Mouse (Mus musculus): ENCODE data around the gene Rrp9.

GRCm38 (mm10) chr9:106462430-106462800 is 13.3 kb upstream of the Rrp9 start:
- TF ChIP-seq POLR2A (IDR thresholded peaks at IDR 0.05; ENCODE audit: low read depth, low read length) (no peak), POLR2AphosphoS2 (IDR thresholded peaks at IDR 0.05; ENCODE audit: low read depth, low read length) (no peak), CTCF (conservative IDR thresholded peaks at IDR 0.05 in 1 of 2, IDR thresholded peaks at IDR 0.05 in 1 of 2; ENCODE audit: low read depth in 2 of 2, low read length in 2 of 2) (no peak)

All from CH12.LX (cell line).